ENCODE assay signal across 9 mouse cellular contexts in the genomic region with DNA sequence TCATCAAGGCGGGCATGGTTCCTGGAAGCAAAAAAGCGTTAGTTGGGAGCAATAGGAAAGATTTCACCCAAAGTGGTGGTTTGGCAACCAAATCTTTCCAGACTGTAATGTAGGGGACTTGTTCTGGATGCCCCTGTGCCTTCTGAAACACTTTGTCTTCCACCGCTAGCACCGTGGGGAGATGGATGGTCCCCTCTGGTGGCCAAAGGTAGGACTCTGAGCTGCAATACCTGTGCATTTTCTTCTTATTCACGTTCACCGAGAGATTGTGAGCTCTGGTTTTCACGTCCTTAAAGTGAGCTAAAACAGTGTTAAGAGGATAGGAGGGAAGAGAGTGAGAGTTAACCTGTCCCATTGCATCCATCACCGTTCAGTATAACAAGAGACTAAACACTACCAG. TPM values are rescaled to one million over a fixed set of nuclear protein-coding genes. Genes with fewer than 3 reads are reported as not detected.
DNase-seq lines count a peak whose midpoint lies in the region; ATAC-seq and TF ChIP-seq lines count a peak whose summit lies in the region.
"Had no signal": no experiment of that assay in that cellular context is flagged by ENCODE, and none has a peak within 500 bp of the region (broad histone marks: within the 10 kb centered on the region; RNA-seq: fewer than 3 reads in every experiment).

No protein-coding gene starts in this region.

- no peak overlapping the region for H3K4me3 ChIP-seq in lung, postnatal 0 days (ENCODE audit: low read depth, low read length)
- peak overlapping the region; percentile 43; the same call in 1 of the 2 replicates for H3K4me3 ChIP-seq in embryonic facial prominence, embryonic 13.5 days
- no peak overlapping the region for H3K4me3 ChIP-seq in liver, embryonic 14.5 days (ENCODE audit: insufficient read depth in 1 of 2, low read depth in 2 of 2, low read length in 2 of 2)

- TF ChIP-seq CTCF in lung, postnatal 0 days (IDR thresholded peaks at IDR 0.05) = peak; percentile 22
- peak; percentile 50 for TF ChIP-seq CTCF in liver, embryonic 14.5 days (IDR thresholded peaks at IDR 0.05; ENCODE audit: low read depth)

- peak overlapping the region; percentile 42; the same call in 1 of the 2 replicates for H3K4me2 ChIP-seq in lung, postnatal 0 days (replicated peaks; ENCODE audit: low read depth, low read length)
- peak overlapping the region; percentile 78 for H3K4me2 ChIP-seq in embryonic facial prominence, embryonic 13.5 days
- peak overlapping the region; percentile 65 for H3K4me2 ChIP-seq in liver, embryonic 14.5 days (ENCODE audit: low read depth)

- no peaks in the 10 kb centered on the region for H3K9me3 ChIP-seq in lung, postnatal 0 days (ENCODE audit: low read length)
- no peaks in the 10 kb centered on the region for H3K9me3 ChIP-seq in embryonic facial prominence, embryonic 13.5 days
- H3K9me3 ChIP-seq in liver, embryonic 14.5 days (ENCODE audit: control insufficient read depth, low read length) = no peaks in the 10 kb centered on the region

- H3K9ac ChIP-seq in lung, postnatal 0 days (replicated peaks; ENCODE audit: low read depth) = no peak overlapping the region
- H3K9ac ChIP-seq in embryonic facial prominence, embryonic 13.5 days = no peak overlapping the region
- H3K9ac ChIP-seq in liver, embryonic 14.5 days (replicated peaks) = no peak overlapping the region

- TF ChIP-seq EP300 in lung, postnatal 0 days (IDR thresholded peaks at IDR 0.05) = no peak
- no peak for TF ChIP-seq EP300 in liver, embryonic 14.5 days (IDR thresholded peaks at IDR 0.05; ENCODE audit: low read depth)

- H3K27ac ChIP-seq in lung, postnatal 0 days (ENCODE audit: low read length) = no peak overlapping the region
- H3K27ac ChIP-seq in embryonic facial prominence, embryonic 13.5 days = no peak overlapping the region
- no peak overlapping the region for H3K27ac ChIP-seq in liver, embryonic 14.5 days

- no peaks in the 10 kb centered on the region for H3K27me3 ChIP-seq in lung, postnatal 0 days (replicated peaks; ENCODE audit: insufficient read depth, low read length)
- peaks cover 4% of the 10 kb centered on the region; the same call in 1 of the 2 replicates for H3K27me3 ChIP-seq in embryonic facial prominence, embryonic 13.5 days
- H3K27me3 ChIP-seq in liver, embryonic 14.5 days (ENCODE audit: control insufficient read depth, insufficient read depth, low read length) = no peaks in the 10 kb centered on the region; the same call in 1 of the 2 replicates

- no peak for ATAC-seq in lung, postnatal 0 days
- no peak for ATAC-seq in embryonic facial prominence, embryonic 13.5 days (ENCODE audit: insufficient number of reproducible peaks, insufficient read depth, low FRiP score, low TSS enrichment, low read depth)
- no peak for ATAC-seq in liver, embryonic 14.5 days (ENCODE audit: insufficient read depth)

- WGBS in lung, postnatal 0 days = 76% methylated on average over 8 of the region's 8 CpGs
- WGBS in embryonic facial prominence, embryonic 13.5 days = 76% methylated on average over 8 of the region's 8 CpGs
- WGBS in liver, embryonic 14.5 days (ENCODE audit: insufficient replicate concordance) = 46% methylated on average over 8 of the region's 8 CpGs

- H3K4me1 ChIP-seq in lung, postnatal 0 days (ENCODE audit: insufficient read depth, low read depth, low read length) = no peaks in the 10 kb centered on the region
- H3K4me1 ChIP-seq in embryonic facial prominence, embryonic 13.5 days = peaks cover 15% of the 10 kb centered on the region
- H3K4me1 ChIP-seq in liver, embryonic 14.5 days (replicated peaks; ENCODE audit: control insufficient read depth in 2 of 2, insufficient read depth in 2 of 2, low read length in 1 of 2) = peaks cover 4 to 20% of the 10 kb centered on the region in 2 experiments; a peak in 3 of 4 replicates

- no peaks in the 10 kb centered on the region for H3K36me3 ChIP-seq in lung, postnatal 0 days (ENCODE audit: insufficient read depth, low read length)
- H3K36me3 ChIP-seq in embryonic facial prominence, embryonic 13.5 days = no peaks in the 10 kb centered on the region
- no peaks in the 10 kb centered on the region for H3K36me3 ChIP-seq in liver, embryonic 14.5 days (replicated peaks; ENCODE audit: control insufficient read depth, insufficient read depth, low read depth)

- DNase-seq in lung, postnatal 0 days (ENCODE audit: low spot score) = no peak
- DNase-seq in lung, adult 18-20 months = no peak
- DNase-seq in liver, embryonic 14.5 days (ENCODE audit: low read depth in 3 of 3, low spot score in 3 of 3) = no peak
- DNase-seq in thymus, postnatal 25 days = peak; percentile 47
- no peak for DNase-seq in yolk sac, embryonic 10.5 days (ENCODE audit: low spot score)
- DNase-seq in frontal cortex, postnatal 36 days (ENCODE audit: low spot score in 2 of 2) = no peak
- DNase-seq in embryo, embryonic 10.5 days (ENCODE audit: low spot score) = no peak
- DNase-seq: spleen, adult 18-20 months had no signal

RNA-seq across cellular contexts. Expression of gene Slc16a10, which starts 48.8 kb away (rescaled TPM):
- 7.3 and 8.7 TPM in 2 replicates for polyA plus RNA-seq in lung, postnatal 0 days (2015; fragmentation: Nextera tagmentation; extraction: Ambion mirVana)
- polyA plus RNA-seq in embryonic facial prominence, embryonic 13.5 days (2015; fragmentation: Nextera tagmentation; extraction: Ambion mirVana) = 6.8 and 9.5 TPM in 2 replicates
- 32.8 and 33.8 TPM in 2 replicates for polyA plus RNA-seq in liver, embryonic 14.5 days (2012; rRNA removed)
- polyA plus RNA-seq in liver, embryonic 14.5 days (2014; fragmentation: Nextera tagmentation; extraction: Ambion mirVana) = 63.5 and 69.3 TPM in 2 replicates

RNA-seq across cellular contexts. Expression of gene Rpf2, which starts 56.0 kb away (rescaled TPM):
- polyA plus RNA-seq in lung, postnatal 0 days (2015; fragmentation: Nextera tagmentation; extraction: Ambion mirVana) = 19.0 and 20.4 TPM in 2 replicates
- polyA plus RNA-seq in embryonic facial prominence, embryonic 13.5 days (2015; fragmentation: Nextera tagmentation; extraction: Ambion mirVana) = 68.7 and 70.3 TPM in 2 replicates
- 7.3 and 16.8 TPM in 2 replicates for polyA plus RNA-seq in liver, embryonic 14.5 days (2012; rRNA removed)
- 38.9 and 39.2 TPM in 2 replicates for polyA plus RNA-seq in liver, embryonic 14.5 days (2014; fragmentation: Nextera tagmentation; extraction: Ambion mirVana)
